Mouse (Mus musculus): ENCODE results near the gene Zmat5. TPM values are rescaled to one million over a fixed set of nuclear protein-coding genes. Genes with fewer than 3 reads are reported as not detected.

Zmat5 gene
- polyA plus RNA-seq, 1 experiment = 55.1 TPM

DNA sequence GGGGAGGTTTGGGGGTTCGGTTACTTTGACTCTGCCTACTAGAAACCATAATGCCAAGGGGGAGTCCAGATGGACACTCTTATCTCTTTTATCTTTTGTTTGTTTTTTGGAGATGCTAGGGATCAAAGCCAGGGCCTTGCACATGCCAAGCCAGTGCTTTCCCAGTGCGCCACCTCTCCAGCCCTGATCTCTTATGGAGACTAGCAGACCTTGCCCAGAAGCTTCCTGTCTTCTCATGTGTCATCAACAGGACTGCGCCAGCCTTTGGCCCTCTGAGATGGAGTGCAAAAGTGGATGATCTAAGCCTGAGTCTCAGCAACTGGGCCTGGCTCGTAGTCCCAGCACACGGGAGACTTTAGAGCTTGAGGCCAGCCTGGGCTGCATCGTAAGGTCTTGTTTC lies 28.8 kb upstream of the Zmat5 start:
- no peak for TF ChIP-seq POLR2A (IDR thresholded peaks at IDR 0.05; ENCODE audit: borderline replicate concordance, extremely low read depth, low read depth, low read length)
- no peak for TF ChIP-seq CTCF (IDR thresholded peaks at IDR 0.05; ENCODE audit: insufficient read depth, low read length)
- no peaks in the 10 kb centered on the region for H3K4me1 ChIP-seq (ENCODE audit: control insufficient read depth, insufficient read depth, low read length)
- H3K4me3 ChIP-seq (replicated peaks; ENCODE audit: extremely low read depth, low read depth, low read length) = no peak overlapping the region
- 76% methylated on average over 6 of the region's 6 CpGs for WGBS
- no peak for DNase-seq

DNA sequence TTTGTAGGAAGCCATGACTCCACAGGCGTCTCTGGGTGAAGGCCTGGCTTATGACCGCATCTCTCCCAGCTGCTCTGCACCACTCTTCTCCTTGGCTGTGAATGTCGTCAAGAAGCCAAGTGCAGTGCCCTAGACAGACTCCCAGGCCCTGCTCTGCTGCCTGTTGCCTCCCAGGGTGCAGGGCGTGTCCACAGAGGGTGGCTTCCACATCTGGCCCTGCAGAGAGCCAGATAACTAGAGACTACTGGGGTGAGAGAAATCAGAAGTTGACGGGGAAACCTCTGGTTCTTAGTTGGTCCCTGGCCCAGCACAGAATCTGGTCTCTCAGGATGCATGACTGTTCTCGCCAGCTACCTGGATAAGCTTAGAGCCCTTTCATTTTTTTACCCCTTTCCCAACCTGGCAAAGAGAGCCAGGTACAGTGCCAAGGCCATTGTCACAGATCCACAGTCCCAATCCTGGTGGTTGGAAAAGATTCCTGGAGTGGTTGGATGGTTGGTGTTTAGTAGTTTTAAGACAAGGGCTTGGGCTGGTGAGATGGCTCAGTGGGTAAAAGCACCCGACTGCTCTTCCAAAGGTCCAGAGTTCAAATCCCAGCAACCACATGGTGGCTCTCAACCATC lies 27.1 kb upstream of the Zmat5 start:
- H3K4me3 ChIP-seq (replicated peaks; ENCODE audit: extremely low read depth, low read depth, low read length) = no peak overlapping the region
- no peak for DNase-seq
- H3K4me1 ChIP-seq (ENCODE audit: control insufficient read depth, insufficient read depth, low read length) = no peaks in the 10 kb centered on the region
- TF ChIP-seq CTCF (IDR thresholded peaks at IDR 0.05; ENCODE audit: insufficient read depth, low read length) (no peak), POLR2A (IDR thresholded peaks at IDR 0.05; ENCODE audit: borderline replicate concordance, extremely low read depth, low read depth, low read length) (no peak)
- 82% methylated on average over 7 of the region's 7 CpGs for WGBS

DNA sequence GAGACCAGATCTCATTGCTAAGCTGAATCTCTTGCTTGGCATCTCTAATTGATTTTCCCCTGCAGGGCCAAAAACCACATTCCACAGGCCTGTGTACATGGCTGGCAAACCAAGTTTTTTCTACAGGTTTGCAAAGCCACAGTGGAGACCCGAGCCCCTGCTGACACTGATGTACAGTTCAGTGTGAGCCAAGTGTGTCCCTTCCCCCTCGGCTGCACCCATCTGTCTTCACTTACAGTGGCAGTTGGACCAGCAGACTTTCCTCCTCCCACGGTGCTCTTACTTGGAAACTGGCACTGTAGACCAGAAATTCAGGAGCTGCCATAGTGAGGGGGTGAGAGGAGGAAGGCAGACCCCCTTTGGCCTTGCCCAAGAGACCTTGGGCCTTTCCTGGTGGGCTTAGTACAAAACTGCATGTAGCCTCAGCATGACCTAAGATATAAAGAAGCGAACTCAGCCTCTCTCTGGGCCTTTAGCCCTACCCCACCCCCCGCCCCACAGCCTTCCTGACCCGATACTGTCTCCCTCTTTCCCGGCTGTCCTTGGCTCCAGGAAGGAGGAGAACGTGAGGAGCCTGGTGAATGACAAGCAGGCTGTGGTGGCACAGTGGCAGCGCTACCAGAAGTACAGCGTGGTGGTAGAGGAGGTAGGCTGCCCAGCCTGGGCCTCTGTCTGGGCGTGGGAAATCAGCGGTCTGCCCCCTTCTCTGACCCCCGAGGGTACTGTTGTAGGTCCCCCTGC lies 25.6 kb upstream of the Zmat5 start:
- no peaks in the 10 kb centered on the region for H3K4me1 ChIP-seq (ENCODE audit: control insufficient read depth, insufficient read depth, low read length)
- no peak for DNase-seq
- TF ChIP-seq CTCF (IDR thresholded peaks at IDR 0.05; ENCODE audit: insufficient read depth, low read length) (no peak), POLR2A (IDR thresholded peaks at IDR 0.05; ENCODE audit: borderline replicate concordance, extremely low read depth, low read depth, low read length) (no peak)
- 76% methylated on average over 13 of the region's 13 CpGs for WGBS
- no peak overlapping the region for H3K4me3 ChIP-seq (replicated peaks; ENCODE audit: extremely low read depth, low read depth, low read length)

DNA sequence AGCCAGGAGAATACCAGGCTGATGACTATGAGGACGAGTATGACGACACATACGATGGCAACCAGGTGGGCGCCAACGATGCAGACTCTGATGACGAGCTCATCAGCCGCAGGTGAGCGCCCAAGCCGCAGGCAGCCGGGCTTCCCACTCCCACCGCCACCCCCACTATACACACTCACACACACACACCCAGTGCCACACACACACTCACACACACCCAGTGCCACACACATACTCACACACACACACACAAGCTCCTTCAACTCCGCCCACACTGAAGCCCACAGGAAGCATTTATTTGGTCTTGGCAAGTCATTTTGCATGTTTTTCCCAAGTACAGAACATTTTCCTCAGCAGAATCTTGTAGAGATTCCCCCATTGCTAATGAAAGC lies 25.0 kb upstream of the Zmat5 start:
- Histone ChIP-seq H3K4me3 (replicated peaks; ENCODE audit: extremely low read depth, low read depth, low read length) (no peak overlapping the region), H3K4me1 (ENCODE audit: control insufficient read depth, insufficient read depth, low read length) (no peaks in the 10 kb centered on the region)
- DNase-seq = no peak
- WGBS = 89% methylated on average over 12 of the region's 12 CpGs
- TF ChIP-seq CTCF (IDR thresholded peaks at IDR 0.05; ENCODE audit: insufficient read depth, low read length) (no peak), POLR2A (IDR thresholded peaks at IDR 0.05; ENCODE audit: borderline replicate concordance, extremely low read depth, low read depth, low read length) (no peak)

DNA sequence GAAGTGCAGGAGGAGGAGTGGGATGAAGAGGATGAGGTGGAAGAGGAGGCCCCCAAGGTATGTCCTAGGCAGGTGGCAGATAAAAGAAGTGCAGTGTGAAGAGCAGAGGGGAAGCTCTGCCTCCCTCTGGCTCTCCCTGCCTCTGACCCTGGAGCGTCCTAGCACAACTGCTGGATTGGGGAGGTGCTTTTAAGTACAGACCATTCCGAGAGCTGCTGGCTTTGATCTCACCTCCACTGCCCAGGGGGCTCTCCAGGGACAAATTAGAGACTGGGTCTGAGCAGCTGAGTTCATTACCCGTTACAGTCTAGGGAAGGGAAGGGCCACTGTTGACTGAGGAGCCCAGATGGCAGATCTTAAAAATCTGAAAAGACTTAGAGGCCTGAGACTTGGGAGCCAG lies 24.4 kb upstream of the Zmat5 start:
- Histone ChIP-seq H3K4me3 (replicated peaks; ENCODE audit: extremely low read depth, low read depth, low read length) (no peak overlapping the region), H3K4me1 (ENCODE audit: control insufficient read depth, insufficient read depth, low read length) (no peaks in the 10 kb centered on the region)
- WGBS = 82% methylated on average over 3 of the region's 3 CpGs
- TF ChIP-seq POLR2A (IDR thresholded peaks at IDR 0.05; ENCODE audit: borderline replicate concordance, extremely low read depth, low read depth, low read length) (no peak), CTCF (IDR thresholded peaks at IDR 0.05; ENCODE audit: insufficient read depth, low read length) (no peak)
- DNase-seq = no peak

DNA sequence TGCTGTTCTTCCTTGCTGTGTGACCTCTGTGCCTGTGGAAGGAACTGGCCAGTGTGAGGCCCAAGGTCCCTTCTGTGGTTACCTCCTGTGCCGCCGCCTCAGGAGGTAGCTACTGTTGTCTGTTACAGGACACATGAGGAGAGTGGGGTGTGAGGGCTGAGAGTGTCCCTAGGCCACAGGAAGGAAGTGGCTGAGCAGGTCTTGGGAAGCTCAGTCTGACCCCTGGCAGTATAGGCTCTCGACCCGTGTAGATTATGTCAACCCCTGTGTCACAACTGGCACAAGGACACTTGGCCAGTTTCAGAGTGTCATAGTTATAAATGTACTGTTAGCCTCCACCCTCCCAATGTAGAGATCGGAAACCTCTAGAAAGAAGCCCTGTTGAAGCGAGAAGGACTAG lies 21.0 kb upstream of the Zmat5 start:
- no peak overlapping the region for H3K4me3 ChIP-seq (replicated peaks; ENCODE audit: extremely low read depth, low read depth, low read length)
- no peaks in the 10 kb centered on the region for H3K4me1 ChIP-seq (ENCODE audit: control insufficient read depth, insufficient read depth, low read length)
- 75% methylated on average over 6 of the region's 6 CpGs for WGBS
- DNase-seq = no peak
- TF ChIP-seq CTCF (IDR thresholded peaks at IDR 0.05; ENCODE audit: insufficient read depth, low read length) (no peak), POLR2A (IDR thresholded peaks at IDR 0.05; ENCODE audit: borderline replicate concordance, extremely low read depth, low read depth, low read length) (no peak)

DNA sequence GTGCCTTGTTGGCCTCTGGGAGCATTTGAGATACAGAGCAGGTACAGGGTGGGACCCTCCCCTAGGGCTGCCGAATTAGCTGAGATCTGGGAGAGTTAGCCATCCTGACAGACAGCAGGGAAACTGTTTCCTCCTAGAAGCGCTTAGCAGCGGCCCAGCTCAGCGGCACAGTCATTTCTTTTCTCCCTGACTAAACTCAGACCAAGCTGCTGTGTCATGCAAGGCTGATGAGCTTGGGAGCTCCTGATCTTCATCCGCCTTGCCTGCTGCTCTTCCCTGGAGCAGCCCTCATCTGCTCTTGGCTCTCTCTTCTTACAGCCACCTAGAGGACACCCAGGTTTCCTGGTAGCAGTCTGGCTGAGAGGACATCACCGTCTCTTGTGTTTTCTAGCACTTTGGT lies 20.3 kb upstream of the Zmat5 start:
- WGBS = 79% methylated on average over 6 of the region's 6 CpGs
- no peak for DNase-seq
- Histone ChIP-seq H3K4me1 (ENCODE audit: control insufficient read depth, insufficient read depth, low read length) (no peaks in the 10 kb centered on the region), H3K4me3 (replicated peaks; ENCODE audit: extremely low read depth, low read depth, low read length) (no peak overlapping the region)
- TF ChIP-seq CTCF (IDR thresholded peaks at IDR 0.05; ENCODE audit: insufficient read depth, low read length) = no peak
- TF ChIP-seq POLR2A (IDR thresholded peaks at IDR 0.05; ENCODE audit: borderline replicate concordance, extremely low read depth, low read depth, low read length) = no peak

DNA sequence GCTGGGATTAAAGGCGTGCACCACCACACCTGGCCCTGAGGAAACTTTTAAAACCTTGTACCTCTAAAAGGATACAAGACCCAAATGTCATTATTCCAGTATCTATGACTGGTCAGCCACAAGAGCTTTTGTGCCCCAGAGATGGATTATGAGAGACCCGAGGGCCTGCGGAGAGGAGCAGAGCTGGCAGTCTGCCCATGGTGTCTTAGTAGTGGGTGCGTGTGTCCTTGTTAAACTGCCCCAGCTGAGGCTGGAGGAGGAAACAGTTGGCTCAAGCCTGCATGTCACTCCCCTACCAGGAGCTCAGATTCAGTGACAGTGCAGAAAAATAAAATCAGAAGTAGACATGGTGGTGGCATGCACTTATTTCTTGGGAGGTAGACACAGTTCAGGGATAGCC lies 19.4 kb upstream of the Zmat5 start:
- no peak for TF ChIP-seq CTCF (IDR thresholded peaks at IDR 0.05; ENCODE audit: insufficient read depth, low read length)
- no peak for TF ChIP-seq POLR2A (IDR thresholded peaks at IDR 0.05; ENCODE audit: borderline replicate concordance, extremely low read depth, low read depth, low read length)
- 65% methylated on average over 4 of the region's 4 CpGs for WGBS
- no peak for DNase-seq
- no peaks in the 10 kb centered on the region for H3K4me1 ChIP-seq (ENCODE audit: control insufficient read depth, insufficient read depth, low read length)
- no peak overlapping the region for H3K4me3 ChIP-seq (replicated peaks; ENCODE audit: extremely low read depth, low read depth, low read length)

DNA sequence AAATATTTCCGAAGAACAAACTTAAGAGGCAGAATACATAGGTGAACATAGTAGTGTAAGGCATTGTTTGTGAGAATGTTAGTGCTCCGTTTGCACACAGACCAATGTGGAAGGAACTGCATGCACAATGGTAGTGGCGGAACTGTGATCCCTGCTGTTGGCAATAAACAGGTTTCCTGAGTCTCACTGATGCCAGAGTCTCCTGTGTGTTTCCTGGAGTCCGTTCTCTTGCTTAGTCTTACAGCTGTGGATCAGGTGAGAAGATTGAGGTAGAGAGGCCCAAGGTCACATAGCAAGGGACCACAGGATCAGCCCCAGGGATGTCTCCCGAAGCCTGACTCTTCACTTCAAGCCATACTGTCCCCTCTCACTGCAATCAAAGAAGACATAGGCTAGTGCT lies 19.0 kb upstream of the Zmat5 start:
- WGBS = 76% methylated on average over 5 of the region's 5 CpGs

DNA sequence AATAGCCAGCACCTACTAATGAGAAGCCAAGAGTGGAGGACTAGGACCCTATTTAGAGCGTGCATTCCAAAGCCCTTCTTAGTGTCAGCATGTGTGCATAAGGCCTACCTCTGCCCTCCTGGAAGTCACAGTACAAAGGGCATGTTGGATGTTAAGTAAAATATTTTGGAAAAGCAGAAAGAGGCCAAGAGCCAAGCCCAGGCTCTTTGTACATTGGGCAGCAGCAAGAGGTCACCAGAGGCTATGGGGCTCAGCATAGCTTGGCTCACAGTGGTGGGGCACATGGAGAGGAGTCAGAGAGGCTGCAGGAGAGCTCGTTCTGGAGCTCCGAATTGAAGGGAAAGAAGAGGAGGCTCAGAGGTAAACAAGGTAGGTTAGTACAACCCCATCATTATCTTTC lies 17.5 kb upstream of the Zmat5 start:
- DNase-seq = no peak
- no peak for TF ChIP-seq CTCF (IDR thresholded peaks at IDR 0.05; ENCODE audit: insufficient read depth, low read length)
- TF ChIP-seq POLR2A (IDR thresholded peaks at IDR 0.05; ENCODE audit: borderline replicate concordance, extremely low read depth, low read depth, low read length) = no peak

More for the DNA sequence above, 19.0 kb upstream of the Zmat5 start:
- Histone ChIP-seq H3K4me3 (replicated peaks; ENCODE audit: extremely low read depth, low read depth, low read length) (no peak overlapping the region), H3K4me1 (ENCODE audit: control insufficient read depth, insufficient read depth, low read length) (no peaks in the 10 kb centered on the region)
- DNase-seq = no peak
- no peak for TF ChIP-seq CTCF (IDR thresholded peaks at IDR 0.05; ENCODE audit: insufficient read depth, low read length)
- no peak for TF ChIP-seq POLR2A (IDR thresholded peaks at IDR 0.05; ENCODE audit: borderline replicate concordance, extremely low read depth, low read depth, low read length)

More for the DNA sequence above, 17.5 kb upstream of the Zmat5 start:
- no peak overlapping the region for H3K4me3 ChIP-seq (replicated peaks; ENCODE audit: extremely low read depth, low read depth, low read length)
- 72% methylated on average over 3 of the region's 3 CpGs for WGBS
- peaks cover 2% of the 10 kb centered on the region; the same call in 1 of the 2 replicates for H3K4me1 ChIP-seq (ENCODE audit: control insufficient read depth, insufficient read depth, low read length)
